Mouse (Mus musculus) CH12.LX (cell line): ENCODE measurements at regions not wholly inside any gene's neighbourhood (a gene's known extent, or its start where the extent isn't known, plus 50 kb on each side); places are given as distances from the start of the nearest gene placed in this dataset.

Source experiments
- DNase-seq: peaks from one replicate; pipeline ENCODE4 v3.0.0-alpha.2; 2013; ENCODE audit errors: extremely low read depth
- H3K27ac ChIP-seq: 2 replicates; pipeline ENCODE4 v1.5.1; 2012; ENCODE audit warnings: low read depth, mild to moderate bottlenecking, control low read depth, moderate library complexity; ENCODE audit not compliant: insufficient read depth
- H3K27me3 ChIP-seq: replicated peaks from 2 replicates; pipeline ENCODE3; 2012; ENCODE audit warnings: inconsistent platforms
- H3K36me3 ChIP-seq, 2 experiments: replicated peaks in 1 of 2; 2 replicates each; pipeline versions ENCODE3 to v1.6.1; 2012; ENCODE audit warnings: inconsistent platforms in 1 of 2, low read length in 1 of 2, mild to moderate bottlenecking in 1 of 2, mixed read lengths in 1 of 2, moderate library complexity in 1 of 2; ENCODE audit not compliant: control insufficient read depth in 1 of 2, insufficient read depth in 1 of 2
- H3K4me1 ChIP-seq, 2 experiments: 2 replicates each; pipeline ENCODE4 v1.6.1; 2012; ENCODE audit warnings: inconsistent platforms in 1 of 2, moderate library complexity in 1 of 2; ENCODE audit not compliant: insufficient read depth in 2 of 2, control insufficient read depth in 1 of 2
- H3K4me2 ChIP-seq: 2 replicates; pipeline ENCODE4 v1.6.1; 2012; ENCODE audit warnings: low read depth, mild to moderate bottlenecking, control low read depth; ENCODE audit not compliant: poor library complexity, insufficient read depth, severe bottlenecking
- H3K4me3 ChIP-seq, 3 experiments: fragments of 150-350 bp in 1 of 3; sonication (generic) in 1 of 3; replicated peaks in 1 of 3; 2 replicates each; pipeline versions ENCODE3 to v1.5.1; 2011 to 2012; ENCODE audit warnings: low read depth in 2 of 3, low read length in 2 of 3, mild to moderate bottlenecking in 2 of 3, moderate library complexity in 2 of 3, control low read depth in 1 of 3, improper control_type of control experiment in 1 of 3, inconsistent platforms in 1 of 3, mixed read lengths in 1 of 3; ENCODE audit not compliant: poor library complexity in 1 of 3
- H3K79me2 ChIP-seq: replicated peaks from 2 replicates; pipeline ENCODE4 v1.6.1; 2012; ENCODE audit warnings: mild to moderate bottlenecking, moderate library complexity; ENCODE audit not compliant: control insufficient read depth, poor library complexity, insufficient read depth, severe bottlenecking; ENCODE audit errors: extremely low read depth
- H3K9ac ChIP-seq: 2 replicates; pipeline ENCODE4 v1.6.1; 2012; ENCODE audit warnings: low read depth, mild to moderate bottlenecking, control low read depth, moderate library complexity; ENCODE audit not compliant: insufficient read depth
- H3K9me3 ChIP-seq: replicated peaks from 2 replicates; pipeline ENCODE3; 2012; ENCODE audit warnings: low read length, inconsistent platforms, mixed read lengths
- BHLHE40 ChIP-seq: IDR thresholded peaks from 2 replicates; pipeline ENCODE4 v1.6.1; 2011; ENCODE audit warnings: mild to moderate bottlenecking, low read depth, low read length, improper control_type of control experiment
- CHD1 ChIP-seq: IDR thresholded peaks from 2 replicates; pipeline ENCODE4 v1.6.1; 2012; ENCODE audit warnings: low read depth, low read length, improper control_type of control experiment, inconsistent platforms
- CHD2 ChIP-seq: IDR thresholded peaks from 2 replicates; pipeline ENCODE4 v1.6.1; 2011; ENCODE audit warnings: low read length, improper control_type of control experiment
- ELF1 ChIP-seq: IDR thresholded peaks from 2 replicates; pipeline ENCODE4 v1.6.1; 2014; ENCODE audit warnings: low read depth, mild to moderate bottlenecking, inconsistent platforms, low read length, improper control_type of control experiment
- ETS1 ChIP-seq: conservative IDR thresholded peaks from 2 replicates; pipeline ENCODE4 v1.6.1; 2012; ENCODE audit warnings: low read depth, mild to moderate bottlenecking, inconsistent platforms, low read length, improper control_type of control experiment, moderate library complexity
- GABPA ChIP-seq: IDR thresholded peaks from 2 replicates; pipeline ENCODE4 v1.6.1; 2012; ENCODE audit warnings: low read depth, low read length, improper control_type of control experiment, inconsistent platforms; ENCODE audit not compliant: insufficient replicate concordance
- HCFC1 ChIP-seq: IDR thresholded peaks from 2 replicates; pipeline ENCODE4 v1.6.1; 2012; ENCODE audit warnings: low read depth, mild to moderate bottlenecking, inconsistent platforms, low read length, improper control_type of control experiment
- JUND ChIP-seq: conservative IDR thresholded peaks from 2 replicates; pipeline ENCODE4 v1.6.1; 2011; ENCODE audit warnings: low read depth, low read length, improper control_type of control experiment
- KAT2A ChIP-seq: IDR thresholded peaks from 2 replicates; pipeline ENCODE4 v1.6.1; 2012; ENCODE audit warnings: low read length, improper control_type of control experiment, inconsistent platforms; ENCODE audit not compliant: insufficient replicate concordance
- MAFK ChIP-seq: IDR thresholded peaks from 2 replicates; pipeline ENCODE4 v1.6.1; 2011; ENCODE audit warnings: low read length, improper control_type of control experiment; ENCODE audit not compliant: insufficient replicate concordance
- MYC ChIP-seq: IDR thresholded peaks from 2 replicates; pipeline ENCODE4 v1.6.1; 2011; ENCODE audit warnings: low read depth, mild to moderate bottlenecking, improper control_type of control experiment, low read length
- PAX5 ChIP-seq: IDR thresholded peaks from 2 replicates; pipeline ENCODE4 v1.6.1; 2012; ENCODE audit warnings: low read length, inconsistent platforms, mixed read lengths
- POLR2A ChIP-seq: IDR thresholded peaks from 2 replicates; pipeline ENCODE4 v1.6.1; 2011; ENCODE audit warnings: low read depth, mild to moderate bottlenecking, improper control_type of control experiment, low read length
- RAD21 ChIP-seq: IDR thresholded peaks from 2 replicates; pipeline ENCODE4 v1.6.1; 2011; ENCODE audit warnings: low read depth, mild to moderate bottlenecking, low read length, improper control_type of control experiment, moderate library complexity
- USF1 ChIP-seq: IDR thresholded peaks from 2 replicates; pipeline ENCODE4 v1.6.1; 2014; ENCODE audit warnings: low read depth, mild to moderate bottlenecking, inconsistent platforms, low read length, improper control_type of control experiment
- ZKSCAN1 ChIP-seq: IDR thresholded peaks from 2 replicates; pipeline ENCODE4 v1.6.1; 2012; ENCODE audit warnings: low read depth, inconsistent platforms, low read length, improper control_type of control experiment, borderline replicate concordance
- ZMIZ1 ChIP-seq: IDR thresholded peaks from 2 replicates; pipeline ENCODE4 v1.6.1; 2012; ENCODE audit warnings: low read depth, mild to moderate bottlenecking, inconsistent platforms, low read length, improper control_type of control experiment
- dilution Hi-C: fragments of 300-500 bp; cut with MboI; formaldehyde crosslinking; loops from 2 replicates; pipeline ENCODE4 v1.14.3; 2020; ENCODE audit warnings: low sequenced_read_pairs; ENCODE audit not compliant: extremely low pct_unique_long_range_greater_than_20kb, extremely low pct_ligation_motif_present
- in situ Hi-C: fragments of 300-500 bp; cut with MboI; formaldehyde crosslinking; loops from 3 replicates; pipeline ENCODE4 v1.14.3; 2019; ENCODE audit warnings: low sequenced_read_pairs, low pct_ligation_motif_present, low pct_unique_long_range_greater_than_20kb, mixed read lengths

DNA sequence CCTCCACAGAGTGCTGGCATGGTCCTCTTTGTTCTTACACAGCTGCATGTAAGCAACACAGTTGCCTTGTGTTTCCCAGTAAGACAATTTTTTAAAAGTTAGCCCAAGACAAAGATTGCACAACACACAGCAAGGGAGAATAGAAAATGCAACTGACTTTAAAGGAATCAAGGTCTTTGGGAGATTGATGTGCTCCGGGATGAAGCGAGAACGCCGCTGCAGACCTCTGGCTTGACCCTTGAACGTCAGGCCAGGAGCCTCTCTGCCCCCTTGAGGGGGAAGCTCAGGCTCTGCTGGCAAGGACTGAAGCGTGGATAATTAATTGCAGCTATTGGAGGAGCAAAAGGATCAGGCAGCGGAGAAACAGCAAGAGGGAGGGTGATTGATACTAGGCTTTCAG lies 336.4 kb downstream of the Tcerg1l start:
- TF ChIP-seq CHD2, result no peak
- TF ChIP-seq ZKSCAN1, result no peak
- TF ChIP-seq POLR2A, result no peak
- TF ChIP-seq ETS1, result no peak
- TF ChIP-seq JUND, result no peak
- Histone ChIP-seq H3K36me3 (no peaks in the 10 kb centered on the region), H3K79me2 (no peaks in the 10 kb centered on the region; the same call in 1 of the 2 replicates), H3K27ac (no peak overlapping the region), H3K4me2 (no peak overlapping the region), H3K4me3 (no peak overlapping the region), H3K9me3 (no peaks in the 10 kb centered on the region), H3K27me3 (peaks cover 76% of the 10 kb centered on the region), H3K4me1 (no peaks in the 10 kb centered on the region), H3K9ac (no peak overlapping the region)
- in situ Hi-C loops, result no loop called here
- dilution Hi-C loops, result no loop called here
- DNase-seq, result no peak

DNA sequence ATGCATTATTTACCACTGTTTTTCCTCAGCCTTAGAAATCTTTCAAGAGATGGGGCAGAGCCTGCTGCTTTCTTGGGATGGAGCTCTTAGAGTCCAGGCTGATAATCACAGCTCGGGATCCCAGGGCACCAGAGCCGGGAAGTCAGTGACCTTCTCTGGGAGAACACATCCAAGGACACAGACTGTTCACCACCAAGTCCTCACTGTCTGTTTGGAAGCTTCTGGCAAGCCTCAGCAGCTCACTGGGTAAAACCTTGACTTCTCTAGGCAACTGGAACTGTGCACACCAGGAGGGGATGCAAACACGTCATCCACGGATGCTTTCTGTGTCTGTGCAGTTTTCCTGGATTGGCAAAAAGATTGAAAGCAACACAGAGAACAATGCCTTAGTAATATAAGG lies 330.6 kb downstream of the Tcerg1l start:
- dilution Hi-C loops (no loop called here), in situ Hi-C loops (no loop called here)
- no peak overlapping the region for H3K4me2 ChIP-seq
- no peaks in the 10 kb centered on the region for H3K9me3 ChIP-seq
- no peak overlapping the region for H3K27ac ChIP-seq
- H3K4me3 ChIP-seq, result no peak overlapping the region
- no peaks in the 10 kb centered on the region for H3K4me1 ChIP-seq
- peaks cover 86% of the 10 kb centered on the region for H3K27me3 ChIP-seq
- H3K79me2 ChIP-seq, result no peaks in the 10 kb centered on the region; the same call in 1 of the 2 replicates
- no peak for DNase-seq
- TF ChIP-seq BHLHE40, result no peak
- no peak for TF ChIP-seq GABPA
- no peak for TF ChIP-seq MAFK
- no peak for TF ChIP-seq CHD1
- TF ChIP-seq KAT2A, result no peak
- TF ChIP-seq ZMIZ1, result no peak
- no peak for TF ChIP-seq RAD21
- no peak for TF ChIP-seq POLR2A
- TF ChIP-seq MYC, result no peak
- TF ChIP-seq PAX5, result no peak
- no peak for TF ChIP-seq ETS1
- TF ChIP-seq ELF1, result no peak
- no peak for TF ChIP-seq HCFC1
- TF ChIP-seq USF1, result no peak
- no peak overlapping the region for H3K9ac ChIP-seq
- H3K36me3 ChIP-seq, result no peaks in the 10 kb centered on the region
